Comparison of ENCODE assay signal across 15 mouse cellular contexts in genomic region chr16:95696599-95696998, GRCm38 (mm10). TPM values are rescaled to one million over a fixed set of nuclear protein-coding genes. Genes with fewer than 3 reads are reported as not detected.
DNase-seq lines count a peak whose midpoint lies in the region; ATAC-seq and TF ChIP-seq lines count a peak whose summit lies in the region.
"Had no signal": no experiment of that assay in that cellular context is flagged by ENCODE, and none has a peak within 500 bp of the region (broad histone marks: within the 10 kb centered on the region; RNA-seq: fewer than 3 reads in every experiment).

No protein-coding gene starts in this region.

- H3K4me3 ChIP-seq in layer of hippocampus, adult 2 months: no peak overlapping the region
- H3K4me3 ChIP-seq in small intestine, adult 2 months (ENCODE audit: low read depth, low read length): no peak overlapping the region
- H3K4me3 ChIP-seq: heart, embryonic 15.5 days; liver, embryonic 12.5 days; megakaryocyte, embryonic 14.5 days; neural tube, embryonic 13.5 days had no signal

- TF ChIP-seq POLR2A in small intestine, adult 2 months (IDR thresholded peaks at IDR 0.05; ENCODE audit: low read depth, low read length): no peak

- no peak for ATAC-seq in cerebellum, adult (ENCODE audit: insufficient number of reproducible peaks, low FRiP score, low TSS enrichment)
- ATAC-seq: intestine, postnatal 0 days; liver, embryonic 12.5 days had no signal

- peaks cover 28% of the 10 kb centered on the region; the same call in 1 of the 2 replicates for H3K4me1 ChIP-seq in small intestine, adult 2 months (ENCODE audit: control insufficient read depth, insufficient read depth, insufficient read length, low read length)

- no peaks in the 10 kb centered on the region for H3K36me3 ChIP-seq in small intestine, adult 2 months (ENCODE audit: control insufficient read depth, insufficient read depth, low read length)
- H3K36me3 ChIP-seq: heart, embryonic 15.5 days; liver, embryonic 12.5 days; neural tube, embryonic 13.5 days had no signal

- WGBS in small intestine, adult 2 months: 31% methylated on average over 6 of the region's 6 CpGs

- no peak overlapping the region for H3K27ac ChIP-seq in layer of hippocampus, adult 2 months
- H3K27ac ChIP-seq in small intestine, adult 2 months (ENCODE audit: insufficient read depth, low read depth, low read length): 0 out of 2 replicates have a peak overlapping the region, but pooled peaks have one; percentile 3
- H3K27ac ChIP-seq: heart, embryonic 15.5 days; liver, embryonic 12.5 days; neural tube, embryonic 13.5 days had no signal

- DNase-seq in layer of hippocampus, adult 2 months (ENCODE audit: low spot score in 2 of 2): peak; percentile 27 to 62
- no peak for DNase-seq in layer of hippocampus, postnatal 14 days (ENCODE audit: low spot score in 2 of 2)
- DNase-seq in frontal cortex, postnatal 10 days (ENCODE audit: low spot score in 2 of 2): peak; percentile 35 to 73
- DNase-seq in left cerebral cortex, postnatal 36 days (ENCODE audit: low spot score in 2 of 2): peak; percentile 78 to 83
- DNase-seq in lung, postnatal 25 days (ENCODE audit: low spot score): no peak
- DNase-seq in spleen, postnatal 14 days (ENCODE audit: low spot score in 2 of 2): no peak
- DNase-seq: cerebellum, adult 2 months; kidney, postnatal 14 days had no signal

- intact Hi-C loops in left cerebral cortex, postnatal 36 days (cut with DNase I): no loop called here

- H3K27me3 ChIP-seq in small intestine, adult 2 months (ENCODE audit: control insufficient read depth, insufficient read depth, low read length): no peaks in the 10 kb centered on the region
- H3K27me3 ChIP-seq: heart, embryonic 15.5 days; liver, embryonic 12.5 days; neural tube, embryonic 13.5 days had no signal

- TF ChIP-seq CTCF in layer of hippocampus, adult 2 months (conservative IDR thresholded peaks at IDR 0.05): no peak
- no peak for TF ChIP-seq CTCF in small intestine, adult 2 months (IDR thresholded peaks at IDR 0.05; ENCODE audit: extremely low read depth, insufficient read length, insufficient replicate concordance, low read depth, low read length)

RNA-seq across cellular contexts. Expression of gene Ets2, which starts 5.3 kb away (rescaled TPM):
- total RNA-seq in layer of hippocampus, adult 2 months (2021): 10 to 100 TPM; 70.3 to 77.0 TPM
- 10 to 100 TPM; 42.9 to 49.5 TPM for total RNA-seq in layer of hippocampus, postnatal 14 days (2021)
- 10 to 100 TPM; 68.0 to 79.8 TPM for total RNA-seq in left cerebral cortex, postnatal 36 days (2021)
- polyA plus RNA-seq in small intestine, adult 2 months (2012; rRNA removed): 69.5 and 115 TPM in 2 replicates

Comparison
In these comparisons a context has a peak if more than half of its experiments do, and no peak if none do; other contexts are left out.
1. DNase-seq: peak in layer of hippocampus, adult 2 months (2 of 2), frontal cortex, postnatal 10 days (2 of 2) and left cerebral cortex, postnatal 36 days (2 of 2); none in layer of hippocampus, postnatal 14 days (0 of 2), lung, postnatal 25 days (single experiment) and spleen, postnatal 14 days (0 of 2).